Mouse (Mus musculus) neural tube, embryonic 11.5 days (tissue): ENCODE data around the gene Rpgrip1l. TPM values are rescaled to one million over a fixed set of nuclear protein-coding genes. Genes with fewer than 3 reads are reported as not detected.

Experiments
- ATAC-seq: fragments of 200-750 bp; cut with Nextera tagmentation; 2 replicates; pipeline ENCODE4 v1.8.0; 2017; ENCODE audit warnings: moderate number of reproducible peaks, mild to moderate bottlenecking, moderate TSS enrichment, moderate library complexity; ENCODE audit not compliant: insufficient read depth, low FRiP score, low TSS enrichment
- DNase-seq: peaks from one replicate; pipeline ENCODE4 v3.0.0-alpha.2; 2015; ENCODE audit warnings: low spot score
- H3K27ac ChIP-seq: fragments of 300-500 bp; sonication (generic); 2 replicates; pipeline ENCODE4 v1.5.1; 2014; ENCODE audit warnings: low read depth, mild to moderate bottlenecking, low read length
- H3K27me3 ChIP-seq: fragments of 300-500 bp; sonication (generic); 2 replicates; pipeline ENCODE4 v1.6.1; 2014; ENCODE audit warnings: mild to moderate bottlenecking, low read length, mixed read lengths; ENCODE audit not compliant: control insufficient read depth, insufficient read depth
- H3K36me3 ChIP-seq: fragments of 300-500 bp; sonication (generic); 2 replicates; pipeline ENCODE4 v1.6.1; 2014; ENCODE audit warnings: mild to moderate bottlenecking, low read length, moderate library complexity, mixed read lengths; ENCODE audit not compliant: control insufficient read depth, insufficient read depth
- H3K4me1 ChIP-seq: fragments of 300-500 bp; sonication (generic); 2 replicates; pipeline ENCODE4 v1.6.1; 2014; ENCODE audit warnings: low read length, mixed read lengths; ENCODE audit not compliant: control insufficient read depth, insufficient read depth
- H3K4me2 ChIP-seq: fragments of 300-500 bp; sonication (generic); 2 replicates; pipeline ENCODE4 v1.6.1; 2014; ENCODE audit warnings: low read depth, mild to moderate bottlenecking, moderate library complexity
- H3K4me3 ChIP-seq: fragments of 300-500 bp; sonication (generic); 2 replicates; pipeline ENCODE4 v1.5.1; 2014; ENCODE audit warnings: low read depth, low read length
- H3K9ac ChIP-seq: fragments of 300-500 bp; sonication (generic); 2 replicates; pipeline ENCODE4 v1.6.1; 2014; ENCODE audit warnings: mild to moderate bottlenecking, low read length
- H3K9me3 ChIP-seq: fragments of 300-500 bp; sonication (generic); 2 replicates; pipeline ENCODE4 v1.6.1; 2016; ENCODE audit warnings: low read length; ENCODE audit not compliant: control insufficient read depth
- WGBS: fragments of 180-500 bp; shearing (Covaris S2); extraction: QIAGEN DNeasy Blood & Tissue Kit; methylation state at CpG from one replicate; pipeline ENCODE4 v1.1.7; 2014; 5-methylcytosine and 5-hydroxymethylcytosine counted together
- polyA plus RNA-seq: library from polyadenylated mRNA; unstranded; fragments of >200 nt; fragmentation: Nextera tagmentation; extraction: Ambion mirVana; gene quantifications from 2 replicates; pipeline ENCODE4 v1.2.1, GENCODE M21; 2014

The Rpgrip1l gene
- polyA plus RNA-seq, 1 experiment from 2014 or later, result 13.6 TPM

GRCm38 (mm10) chr8:91171605-91172004, 141.5 kb downstream of the Rpgrip1l start:
- peaks cover 11% of the 10 kb centered on the region; the same call in 1 of the 2 replicates for H3K4me1 ChIP-seq
- 26% methylated on average over 13 of the region's 13 CpGs for WGBS
- DNase-seq (peak; percentile 47), ATAC-seq (peak; percentile 67)
- H3K9ac ChIP-seq, result no peak overlapping the region
- H3K36me3 ChIP-seq, result no peaks in the 10 kb centered on the region
- no peak overlapping the region for H3K27ac ChIP-seq
- H3K4me3 ChIP-seq, result no peak overlapping the region
- H3K9me3 ChIP-seq, result no peaks in the 10 kb centered on the region
- no peak overlapping the region for H3K4me2 ChIP-seq
- no peaks in the 10 kb centered on the region for H3K27me3 ChIP-seq

GRCm38 (mm10) chr8:91170914-91171313, 142.1 kb downstream of the Rpgrip1l start:
- peak; percentile 53 for DNase-seq
- 56% methylated on average over 14 of the region's 14 CpGs for WGBS
- no peaks in the 10 kb centered on the region for H3K27me3 ChIP-seq
- H3K4me3 ChIP-seq, result no peak overlapping the region
- H3K4me2 ChIP-seq, result peak overlapping the region; percentile 28
- H3K9ac ChIP-seq, result no peak overlapping the region
- H3K4me1 ChIP-seq, result peaks cover 11% of the 10 kb centered on the region; the same call in 1 of the 2 replicates
- H3K27ac ChIP-seq, result no peak overlapping the region
- no peaks in the 10 kb centered on the region for H3K9me3 ChIP-seq
- no peaks in the 10 kb centered on the region for H3K36me3 ChIP-seq
- no peak for ATAC-seq

GRCm38 (mm10) chr8:91170152-91170551, 142.9 kb downstream of the Rpgrip1l start:
- no peak overlapping the region for H3K4me2 ChIP-seq
- H3K4me3 ChIP-seq, result no peak overlapping the region
- no peaks in the 10 kb centered on the region for H3K36me3 ChIP-seq
- H3K27me3 ChIP-seq, result no peaks in the 10 kb centered on the region
- H3K4me1 ChIP-seq, result peaks cover 11% of the 10 kb centered on the region; the same call in 1 of the 2 replicates
- WGBS, result 81% methylated on average over 6 of the region's 6 CpGs
- no peak overlapping the region for H3K27ac ChIP-seq
- H3K9ac ChIP-seq, result no peak overlapping the region
- H3K9me3 ChIP-seq, result no peaks in the 10 kb centered on the region
- ATAC-seq (no peak), DNase-seq (no peak)

Other genes with a start within 250 kb of the Rpgrip1l start
- gene Rbl2, start 243.2 kb downstream of the Rpgrip1l start, polyA plus RNA-seq, result 13.4 and 15.7 TPM in 2 replicates
- gene Aktip, start 113.3 kb downstream of the Rpgrip1l start, polyA plus RNA-seq, result 73.7 and 82.0 TPM in 2 replicates
- 113 and 117 TPM in 2 replicates for gene Fto, start 263 bp upstream of the Rpgrip1l start, polyA plus RNA-seq